Mouse (Mus musculus) bone marrow, adult 2 months (tissue): ENCODE results near the gene Prrt2.

Experiments
- CTCF ChIP-seq: fragments of 200-500 bp; IDR thresholded peaks from 2 replicates; pipeline ENCODE4 v1.5.1; 2011; ENCODE audit warnings: low read length, control low read depth; ENCODE audit not compliant: control insufficient read depth, insufficient read depth
- POLR2A ChIP-seq: fragments of 200-500 bp; IDR thresholded peaks from 2 replicates; pipeline ENCODE4 v1.6.1; 2011; ENCODE audit warnings: low read depth, mild to moderate bottlenecking, control low read depth, low read length, borderline replicate concordance; ENCODE audit not compliant: control insufficient read depth

DNA sequence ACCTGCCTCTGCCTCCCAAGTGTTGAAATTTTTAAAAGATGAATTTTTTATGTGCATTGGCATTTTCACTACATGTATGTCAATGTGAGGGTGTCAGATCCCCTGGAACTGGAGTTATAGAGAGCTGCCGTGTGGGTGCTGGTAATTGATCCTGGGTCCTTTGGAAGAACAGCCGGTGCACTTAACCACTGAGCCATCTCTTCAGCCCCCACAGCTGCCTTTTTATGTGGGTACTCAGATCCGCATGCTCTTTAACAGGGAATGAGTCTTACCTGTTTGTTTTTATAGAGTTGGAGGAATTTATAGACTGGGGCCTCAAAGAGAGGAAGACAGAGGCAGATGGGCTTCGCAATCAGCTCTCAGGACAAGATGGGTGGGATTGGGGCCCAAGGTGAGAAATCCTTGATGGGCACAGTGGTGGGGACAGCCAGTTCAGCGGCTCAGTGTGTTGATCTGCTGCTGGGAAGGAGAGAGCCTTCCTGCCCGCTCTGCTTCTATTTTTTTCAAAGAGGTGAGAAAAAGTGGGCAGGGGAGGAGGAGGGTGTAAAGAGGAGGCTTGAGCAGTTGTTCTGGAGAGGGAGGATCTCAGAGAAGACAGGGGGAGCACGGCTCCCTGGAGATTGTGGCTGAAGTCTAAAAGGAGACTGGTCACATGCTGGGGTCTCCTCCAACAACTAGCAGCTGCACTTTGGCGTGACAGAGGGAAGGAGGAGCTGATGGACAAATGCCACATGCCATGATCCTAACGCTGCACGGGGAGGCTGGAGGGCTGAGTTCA is 36.2 kb downstream of the Prrt2 start:
- TF ChIP-seq CTCF, result no peak
- TF ChIP-seq POLR2A, result no peak
